Mouse (Mus musculus) brown adipose tissue, adult 24 weeks (tissue): Measurements from ENCODE around the gene Dnal4. TPM values are rescaled to one million over a fixed set of nuclear protein-coding genes. Genes with fewer than 3 reads are reported as not detected.

Source experiments
- H3K27ac ChIP-seq: fragments of 200-500 bp; replicated peaks from 2 replicates; pipeline ENCODE4 v1.5.1; 2012; ENCODE audit warnings: low read depth, mild to moderate bottlenecking, low read length
- H3K4me1 ChIP-seq: fragments of 200-500 bp; 2 replicates; pipeline ENCODE4 v1.6.1; 2012; ENCODE audit warnings: low read length, mixed read lengths; ENCODE audit not compliant: control insufficient read depth, insufficient read depth, insufficient read length
- H3K4me3 ChIP-seq: fragments of 200-500 bp; 2 replicates; pipeline ENCODE4 v1.5.1; 2012; ENCODE audit warnings: low read depth, mild to moderate bottlenecking, low read length, moderate library complexity; ENCODE audit not compliant: insufficient read depth
- polyA plus RNA-seq: library from polyadenylated mRNA; stranded (reverse); fragments of >200 nt; gene quantifications from 2 replicates; pipeline ENCODE4 v1.2.4, GENCODE M21; 2012; ENCODE audit not compliant: missing spikeins, insufficient read depth, insufficient read length

The Dnal4 gene
- polyA plus RNA-seq, 1 experiment, result 13.5 TPM

DNA sequence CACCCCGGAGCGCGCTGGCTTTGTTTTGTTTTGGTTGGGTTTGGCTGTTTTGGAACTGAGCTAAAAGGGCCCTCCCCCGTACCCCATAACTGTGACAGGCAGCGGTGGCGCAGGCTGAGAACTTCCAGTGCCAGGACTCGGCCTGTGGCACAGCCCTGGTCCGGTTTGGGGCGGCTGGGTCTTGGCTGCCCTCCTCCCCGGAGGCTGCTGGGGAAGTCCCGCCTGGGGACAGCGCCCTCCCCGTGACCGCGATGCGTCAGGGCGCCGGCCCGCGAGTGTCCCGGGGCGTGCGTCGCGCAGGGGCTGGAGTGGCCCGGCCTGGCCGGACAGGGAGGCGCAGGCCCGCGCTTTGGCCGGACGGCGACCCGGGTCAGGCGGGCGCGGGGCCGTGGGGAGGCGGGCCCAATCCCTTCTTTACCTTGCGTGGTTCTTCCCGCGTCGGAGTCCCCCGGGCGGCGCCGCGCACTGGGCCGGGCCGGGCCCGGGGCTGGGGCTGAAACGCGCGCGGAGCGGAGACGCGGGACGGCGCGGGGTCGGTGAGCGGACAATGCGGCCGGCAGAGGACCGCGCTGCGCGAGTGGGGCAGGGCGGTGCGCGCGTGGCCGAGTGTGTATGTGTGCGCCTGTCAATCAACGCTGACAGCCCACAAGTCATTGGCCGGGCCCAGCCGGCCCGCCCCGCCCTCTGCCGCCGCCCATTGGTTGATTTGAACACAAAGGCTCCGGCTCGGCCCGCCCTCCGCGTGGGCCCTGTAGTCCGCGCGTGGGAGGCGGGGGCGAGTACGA lies 35.5 kb downstream of the Dnal4 start, which contains the start of gene Sun2:
Gene Sun2 (minus strand): TSS at position 616 of the 785 bp plus-strand sequence.
- peaks cover 17% of the 10 kb centered on the region for H3K4me1 ChIP-seq
- H3K4me3 ChIP-seq, result peak within 1 kb of the TSS; percentile 91

GRCm38 (mm10) chr15:79741173-79741858 lies 36.3 kb downstream of the Dnal4 start:
- peak overlapping the region; percentile 89 for H3K27ac ChIP-seq
- H3K4me3 ChIP-seq, result peak overlapping the region; percentile 91
- peaks cover 17% of the 10 kb centered on the region for H3K4me1 ChIP-seq

More for the DNA sequence above, 35.5 kb downstream of the Dnal4 start, which contains the start of gene Sun2:
- H3K27ac ChIP-seq, result peak within 1 kb of the TSS; percentile 89

GRCm38 (mm10) chr15:79740739-79741138 lies 36.9 kb downstream of the Dnal4 start:
- Histone ChIP-seq H3K4me1 (peaks cover 17% of the 10 kb centered on the region), H3K4me3 (peak overlapping the region; percentile 91), H3K27ac (no peak overlapping the region)

DNA sequence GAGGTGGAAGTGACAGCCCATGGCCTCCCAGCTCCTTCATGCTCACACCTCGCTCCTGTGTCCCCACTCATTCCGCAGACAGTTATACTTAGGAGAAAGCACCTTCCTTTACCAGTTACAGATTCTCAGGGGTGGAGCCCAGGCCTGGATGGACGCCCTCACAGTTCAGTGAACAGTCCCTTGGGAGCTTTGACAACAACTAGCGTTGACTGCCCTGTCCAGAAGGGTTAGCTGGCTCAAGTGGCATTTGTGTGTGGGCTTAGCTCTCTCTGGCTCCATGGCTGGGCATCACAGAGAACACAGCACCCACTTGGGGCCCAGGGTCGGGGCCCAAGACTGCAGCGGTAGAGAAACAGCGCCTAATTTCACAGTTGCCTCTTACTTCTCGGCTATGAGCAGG lies 43.3 kb downstream of the Dnal4 start:
- Histone ChIP-seq H3K4me3 (peak overlapping the region; percentile 54), H3K4me1 (peaks cover 7% of the 10 kb centered on the region), H3K27ac (peak overlapping the region; percentile 99)

- peak overlapping the region; percentile 27; the same call in 1 of the 2 replicates for H3K4me3 ChIP-seq
- peaks cover 4% of the 10 kb centered on the region for H3K4me1 ChIP-seq
- H3K27ac ChIP-seq, result peak overlapping the region; percentile 61
Observed at GRCm38 (mm10) chr15:79733640-79734039, 44.0 kb downstream of the Dnal4 start.

GRCm38 (mm10) chr15:79733192-79733591 lies 44.5 kb downstream of the Dnal4 start:
- H3K4me3 ChIP-seq, result 0 out of 2 replicates have a peak overlapping the region, but pooled peaks have one; percentile 27
- H3K4me1 ChIP-seq, result peaks cover 4% of the 10 kb centered on the region
- peak overlapping the region; percentile 1 for H3K27ac ChIP-seq

DNA sequence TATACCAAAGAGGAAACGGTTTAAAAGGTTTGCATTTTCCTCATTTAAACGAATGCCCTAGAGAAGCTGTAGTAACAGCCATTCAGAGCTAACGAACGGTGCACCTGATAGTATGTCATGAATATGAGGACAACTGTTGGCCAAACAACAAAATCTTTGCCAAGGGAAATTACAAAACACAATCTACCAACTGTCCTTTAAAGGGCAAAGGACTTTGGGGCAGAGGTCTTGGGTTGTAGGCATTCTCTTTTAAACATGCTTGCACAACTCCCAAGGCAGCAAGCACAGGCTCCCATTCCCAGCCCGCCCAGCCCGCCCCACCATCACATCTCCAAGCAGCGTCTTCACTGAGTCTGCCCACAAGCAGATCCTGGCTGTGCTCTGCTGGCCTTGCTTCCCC lies 46.1 kb downstream of the Dnal4 start:
- peak overlapping the region; percentile 41; the same call in 1 of the 2 replicates for H3K27ac ChIP-seq
- H3K4me3 ChIP-seq, result no peak overlapping the region
- peaks cover 4% of the 10 kb centered on the region for H3K4me1 ChIP-seq

DNA sequence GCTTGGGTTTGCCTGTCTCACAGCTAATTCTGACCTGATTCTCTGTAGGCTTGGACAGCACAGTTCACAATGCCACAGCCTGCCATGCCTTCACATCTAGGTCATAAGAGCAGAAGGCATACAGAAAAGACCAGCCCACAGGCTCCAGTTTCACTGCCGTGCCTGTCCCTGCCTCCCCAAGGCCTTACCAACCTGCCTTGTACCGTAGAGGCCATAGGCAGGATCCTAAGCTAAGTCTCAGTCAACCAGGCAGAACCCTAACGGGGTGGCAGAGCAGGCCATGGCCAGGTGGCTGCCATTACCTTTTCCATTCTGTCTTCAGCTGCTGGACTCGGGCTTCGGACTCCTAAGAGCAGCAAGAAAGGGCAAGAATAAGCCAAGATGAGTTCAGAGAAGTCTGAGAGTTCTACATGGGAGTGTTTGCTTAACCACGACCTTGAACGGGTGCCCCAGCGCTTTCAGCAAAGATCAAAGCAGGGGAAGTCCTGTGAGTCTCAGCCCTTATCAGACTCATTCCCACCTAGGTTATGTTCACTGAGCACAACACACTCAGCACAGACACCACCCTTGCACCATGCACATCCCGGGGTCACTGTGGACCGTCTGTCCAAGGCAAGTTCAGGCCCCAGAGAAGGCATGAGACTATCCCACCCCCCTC lies 48.8 kb downstream of the Dnal4 start:
- no peak overlapping the region for H3K4me3 ChIP-seq
- peaks cover 3% of the 10 kb centered on the region for H3K4me1 ChIP-seq
- peak overlapping the region; percentile 46 for H3K27ac ChIP-seq

DNA sequence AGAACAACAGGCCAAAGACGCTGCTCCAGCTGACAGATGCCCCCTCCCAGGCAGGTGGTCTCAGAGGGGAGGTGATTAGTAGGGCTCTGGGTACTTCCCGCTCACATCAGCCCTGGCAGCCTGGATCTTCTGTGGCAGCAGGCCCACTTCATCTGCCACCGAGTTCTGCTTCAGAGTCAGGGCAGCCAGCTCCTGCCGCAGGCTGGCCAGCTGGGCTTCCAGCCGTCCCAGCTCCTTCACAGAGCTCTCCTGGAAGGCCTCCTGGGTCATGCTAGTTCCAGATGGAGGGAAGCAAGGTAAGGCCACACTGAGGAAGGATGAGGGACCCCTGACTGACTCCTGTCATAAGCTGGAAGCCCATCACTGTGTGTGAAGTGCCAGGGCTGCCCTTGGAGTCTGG lies 49.3 kb downstream of the Dnal4 start:
- Histone ChIP-seq H3K4me1 (no peaks in the 10 kb centered on the region; the same call in 1 of the 2 replicates), H3K4me3 (no peak overlapping the region), H3K27ac (peak overlapping the region; percentile 46)

GRCm38 (mm10) chr15:79727840-79728239 lies 49.8 kb downstream of the Dnal4 start:
- Histone ChIP-seq H3K27ac (no peak overlapping the region), H3K4me3 (no peak overlapping the region), H3K4me1 (no peaks in the 10 kb centered on the region; the same call in 1 of the 2 replicates)

- no peak overlapping the region for H3K4me3 ChIP-seq
- H3K27ac ChIP-seq, result no peak overlapping the region
- no peaks in the 10 kb centered on the region for H3K4me1 ChIP-seq
Observed at GRCm38 (mm10) chr15:79725190-79725789, 52.4 kb downstream of the Dnal4 start.

DNA sequence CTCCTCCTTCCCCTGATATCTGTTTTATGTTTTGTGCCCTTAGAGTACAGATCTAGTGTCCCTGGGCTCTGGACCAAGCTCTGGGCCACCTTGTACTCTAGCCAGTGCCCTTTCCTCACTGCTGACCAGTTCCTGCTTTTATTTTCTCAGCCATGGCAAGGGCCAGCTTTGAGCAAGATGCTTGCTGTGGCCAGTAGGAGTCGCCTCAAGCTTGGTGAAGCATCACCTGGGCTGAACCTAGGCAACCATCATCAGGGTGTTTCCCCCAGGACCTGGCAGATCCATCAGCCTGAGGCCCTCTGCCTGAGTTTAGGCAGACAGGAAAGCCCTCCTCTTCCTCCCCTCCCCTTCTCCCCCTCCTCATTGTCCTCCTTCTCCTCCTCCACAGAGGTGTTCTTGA lies 54.2 kb downstream of the Dnal4 start:
- no peak overlapping the region for H3K27ac ChIP-seq
- H3K4me3 ChIP-seq, result no peak overlapping the region
- no peaks in the 10 kb centered on the region for H3K4me1 ChIP-seq

DNA sequence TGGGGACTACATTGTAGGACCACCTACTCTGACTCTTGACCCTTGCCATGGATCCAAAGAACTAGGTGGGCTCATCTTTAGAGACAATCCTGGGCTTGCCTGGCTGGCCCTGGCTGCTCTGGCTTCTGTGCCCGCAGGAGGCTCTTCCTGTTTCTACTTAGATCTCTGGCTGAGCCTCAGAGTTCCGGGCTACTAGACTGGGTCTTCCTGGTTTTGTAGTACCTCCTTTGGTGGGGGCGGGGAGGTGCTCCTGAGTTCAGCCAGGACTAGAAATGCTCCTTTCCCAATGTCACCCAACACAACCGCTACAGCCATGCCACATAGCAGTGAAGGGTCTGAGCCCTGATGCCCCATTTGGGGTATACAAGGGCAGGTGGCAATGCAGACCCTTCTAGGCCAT lies 56.9 kb downstream of the Dnal4 start:
- Histone ChIP-seq H3K4me1 (no peaks in the 10 kb centered on the region), H3K4me3 (no peak overlapping the region), H3K27ac (no peak overlapping the region)

GRCm38 (mm10) chr15:79720267-79720666 lies 57.4 kb downstream of the Dnal4 start:
- Histone ChIP-seq H3K4me3 (no peak overlapping the region), H3K27ac (no peak overlapping the region)

DNA sequence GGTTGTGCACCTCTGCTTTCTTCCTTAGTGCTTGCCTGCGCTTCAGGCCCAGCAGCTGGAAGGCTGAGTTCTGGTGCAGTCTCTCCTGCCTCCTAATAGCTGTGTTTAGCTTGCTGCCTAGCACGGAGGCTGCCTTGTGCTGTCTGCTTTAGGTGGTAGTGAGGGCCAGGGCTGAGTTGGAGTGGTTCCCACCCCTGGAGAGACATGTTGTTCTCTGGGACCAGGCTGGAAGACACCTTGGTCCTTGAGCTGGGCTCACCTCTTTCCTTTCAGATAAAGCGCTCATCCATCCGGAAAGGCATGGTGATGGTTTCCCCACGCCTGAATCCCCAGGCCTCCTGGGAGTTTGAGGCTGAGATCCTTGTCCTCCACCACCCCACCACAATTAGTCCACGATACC lies 60.9 kb downstream of the Dnal4 start:
- Histone ChIP-seq H3K4me1 (no peaks in the 10 kb centered on the region), H3K27ac (no peak overlapping the region), H3K4me3 (no peak overlapping the region)

More at GRCm38 (mm10) chr15:79720267-79720666, 57.4 kb downstream of the Dnal4 start:
- no peaks in the 10 kb centered on the region for H3K4me1 ChIP-seq
